Mouse (Mus musculus) left cerebral cortex, adult 18-20 months (tissue): ENCODE data around the gene Serpina3b. TPM values are rescaled to one million over a fixed set of nuclear protein-coding genes. Genes with fewer than 3 reads are reported as not detected.

Source experiments
- DNase-seq, 2 experiments: peaks; one replicate each; pipeline ENCODE4 v3.0.0; 2021 to 2022; ENCODE audit warnings: low spot score in 2 of 2, mixed read lengths in 1 of 2
- total RNA-seq, 2 experiments: library from RNA; stranded (reverse); gene quantifications; 2 replicates each; pipeline ENCODE4 v1.2.3; 2021

Serpina3b gene
- total RNA-seq, 2 experiments from 2014 or later: not detected

- DNase-seq: no peak
Observed at GRCm38 (mm10) chr12:104174747-104175146, 47.0 kb downstream of the Serpina3b start.

DNA sequence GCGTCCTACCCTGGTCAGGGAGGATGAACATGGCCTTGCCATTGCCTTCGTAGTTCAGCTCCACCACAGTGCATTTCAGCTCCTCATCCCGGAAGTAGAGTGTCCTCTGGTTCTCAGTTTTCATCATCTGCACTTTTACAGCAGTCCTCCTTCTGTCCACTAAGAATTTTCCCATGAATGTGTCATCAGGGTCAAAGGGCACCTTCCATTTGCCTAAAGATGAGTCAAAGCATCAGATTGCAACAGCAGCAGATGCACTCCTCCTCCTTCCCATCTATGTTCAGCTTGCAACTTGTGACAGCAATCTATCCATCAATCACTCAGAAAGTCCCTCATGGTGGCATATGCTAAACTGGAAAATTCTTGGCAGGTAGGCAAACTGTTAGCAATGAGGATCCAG is 47.8 kb downstream of the Serpina3b start:
- DNase-seq: no peak

DNA sequence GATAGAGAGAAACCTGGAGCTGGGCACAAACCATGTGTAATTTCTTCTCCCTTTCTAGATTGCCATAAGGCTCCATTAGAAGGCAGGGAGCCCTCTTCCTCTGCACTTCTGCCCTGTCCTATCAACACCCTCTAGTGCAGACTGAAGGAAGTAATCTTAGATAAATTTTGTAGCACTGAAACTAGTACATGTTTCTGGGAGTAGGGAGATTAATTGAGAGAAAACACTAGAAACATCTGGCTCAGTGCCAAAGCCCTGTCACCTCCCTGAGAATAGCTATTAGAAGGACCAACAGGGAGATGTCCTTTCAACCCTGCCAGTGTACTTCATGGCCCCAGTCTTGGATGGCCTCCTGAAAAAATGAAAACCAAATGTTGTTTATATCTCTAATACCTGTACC is 50.8 kb downstream of the Serpina3b start:
- no peak for DNase-seq

DNA sequence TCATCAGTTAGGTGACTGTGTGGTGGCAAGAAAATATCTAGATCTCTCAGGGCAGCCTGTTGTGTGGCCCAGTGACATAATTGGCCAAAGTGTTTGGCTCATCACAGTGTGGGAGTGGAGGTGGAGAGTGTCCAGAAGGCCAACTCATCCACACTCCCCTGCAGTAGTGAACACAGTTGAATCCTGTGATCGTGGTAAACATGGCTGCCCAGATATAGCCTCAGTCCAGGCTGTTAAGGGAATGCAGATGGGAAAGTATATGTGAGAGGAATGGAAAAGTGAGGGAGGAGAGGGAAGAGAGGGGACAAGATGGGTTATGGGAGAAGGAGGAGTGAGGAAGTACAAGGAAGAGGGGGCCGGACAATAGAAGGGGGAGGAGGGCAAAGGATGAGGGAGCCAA is 51.2 kb downstream of the Serpina3b start:
- DNase-seq: no peak

GRCm38 (mm10) chr12:104185046-104185445 is 57.2 kb downstream of the Serpina3b start:
- no peak for DNase-seq

- peak; percentile 4 to 15 for DNase-seq
Observed at GRCm38 (mm10) chr12:104186041-104186581, 58.3 kb downstream of the Serpina3b start.

Other genes with a start within 250 kb of the Serpina3b start
- not detected for gene Serpina1c, start 223.1 kb upstream of the Serpina3b start, total RNA-seq
- gene Serpina1e, start 169.0 kb upstream of the Serpina3b start, total RNA-seq: not detected
- gene Serpina11, start 138.0 kb upstream of the Serpina3b start, total RNA-seq: not detected
- 1 to 10 TPM; 4.8 to 5.5 TPM for gene Serpina9, start 114.2 kb upstream of the Serpina3b start, total RNA-seq
- under 1 TPM in 1 of 2 experiments, not detected in 1; 0.09 TPM for gene Serpina12, start 83.6 kb upstream of the Serpina3b start, total RNA-seq
- not detected for gene Serpina5, start 26.9 kb upstream of the Serpina3b start, total RNA-seq
- gene Serpina3a, start 15.3 kb upstream of the Serpina3b start, total RNA-seq: not detected
- not detected for gene Serpina3c, start 25.9 kb downstream of the Serpina3b start, total RNA-seq
- not detected for gene Serpina3f, start 86.5 kb downstream of the Serpina3b start, total RNA-seq
- gene Serpina3g, start 108.2 kb downstream of the Serpina3b start, total RNA-seq: under 1 TPM in 1 of 2 experiments, not detected in 1; 0.44 TPM
- not detected for gene Serpina3i, start 135.1 kb downstream of the Serpina3b start, total RNA-seq
- not detected for gene Serpina3j, start 186.6 kb downstream of the Serpina3b start, total RNA-seq
- not detected for gene Serpina3k, start 210.5 kb downstream of the Serpina3b start, total RNA-seq
- under 1 TPM in 1 of 2 experiments, not detected in 1; 0.21 TPM for gene Serpina3m, start 210.5 kb downstream of the Serpina3b start, total RNA-seq